Mouse (Mus musculus): Measurements from ENCODE around the gene Cdkal1.

DNA sequence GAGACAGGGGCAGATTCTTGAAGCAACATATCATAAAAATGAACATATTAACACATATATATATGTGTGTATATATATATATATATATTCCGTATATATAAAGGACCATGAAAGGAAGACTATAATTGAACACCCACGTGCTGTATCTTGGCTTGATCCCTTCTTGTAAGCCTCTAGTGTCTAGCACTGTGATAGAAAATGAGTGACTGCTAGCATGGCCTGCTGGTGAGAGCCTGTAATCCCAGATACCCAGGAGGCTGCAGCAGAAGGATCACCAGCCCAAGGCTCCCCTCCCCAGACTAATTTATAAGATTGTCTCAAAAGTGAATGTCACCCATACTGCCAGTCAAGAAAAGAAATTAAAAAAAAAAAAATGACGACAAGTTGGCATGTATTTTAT is 158.2 kb downstream of the Cdkal1 start:
- no peak for TF ChIP-seq GATA1 (IDR thresholded peaks at IDR 0.05; ENCODE audit: borderline replicate concordance, low read length)
- TF ChIP-seq FLI1 (IDR thresholded peaks at IDR 0.05; ENCODE audit: low read length) = no peak

All from megakaryocyte, embryonic 14.5 days (primary cell).